Mouse (Mus musculus) kidney, postnatal 0 days (tissue): ENCODE measurements around the gene Spag7. TPM values are rescaled to one million over a fixed set of nuclear protein-coding genes. Genes with fewer than 3 reads are reported as not detected.
A peak's percentile ranks its signal among the peaks of the same experiment; 100 is the strongest.

Source experiments
- ATAC-seq: fragments of 200-750 bp; cut with Nextera tagmentation; replicated peaks from 2 replicates; pipeline ENCODE4 v1.8.0; 2017; ENCODE audit warnings: low read depth, moderate number of reproducible peaks, moderate TSS enrichment, moderate library complexity; ENCODE audit not compliant: low FRiP score
- DNase-seq: peaks from one replicate; pipeline ENCODE4 v3.0.0-alpha.2; 2016; ENCODE audit warnings: low spot score
- H3K27ac ChIP-seq: fragments of 300-500 bp; sonication (generic); 2 replicates; pipeline ENCODE4 v1.5.1; 2014; ENCODE audit warnings: mild to moderate bottlenecking
- H3K27me3 ChIP-seq: fragments of 300-500 bp; sonication (generic); 2 replicates; pipeline ENCODE4 v1.6.1; 2014; ENCODE audit warnings: low read length, mixed read lengths; ENCODE audit not compliant: insufficient read depth
- H3K36me3 ChIP-seq: fragments of 300-500 bp; sonication (generic); 2 replicates; pipeline ENCODE4 v1.6.1; 2014; ENCODE audit warnings: low read length, mixed read lengths; ENCODE audit not compliant: insufficient read depth
- H3K4me1 ChIP-seq: fragments of 300-500 bp; sonication (generic); replicated peaks from 2 replicates; pipeline ENCODE4 v1.6.1; 2014; ENCODE audit warnings: antibody characterized with exemption, low read length, mixed read lengths; ENCODE audit not compliant: insufficient read depth
- H3K4me2 ChIP-seq: fragments of 300-500 bp; sonication (generic); 2 replicates; pipeline ENCODE4 v1.6.1; 2014; ENCODE audit warnings: mild to moderate bottlenecking, low read length, moderate library complexity, mixed read lengths
- H3K4me3 ChIP-seq: fragments of 300-500 bp; sonication (generic); replicated peaks from 2 replicates; pipeline ENCODE4 v1.5.1; 2014; ENCODE audit warnings: low read depth, low read length
- H3K9ac ChIP-seq: fragments of 300-500 bp; sonication (generic); 2 replicates; pipeline ENCODE4 v1.6.1; 2014; ENCODE audit warnings: low read depth, low read length
- H3K9me3 ChIP-seq: fragments of 300-500 bp; sonication (generic); replicated peaks from 2 replicates; pipeline ENCODE4 v1.6.1; 2016; ENCODE audit warnings: low read length, inconsistent platforms, mixed read lengths
- CTCF ChIP-seq: IDR thresholded peaks from 2 replicates; pipeline ENCODE4 v1.5.1; 2016; ENCODE audit warnings: antibody characterized with exemption, low read depth, mild to moderate bottlenecking, moderate library complexity
- WGBS: fragments of 180-500 bp; shearing (Covaris S2); extraction: QIAGEN DNeasy Blood & Tissue Kit; methylation state at CpG from one replicate; pipeline ENCODE4 v1.1.7; 2014; 5-methylcytosine and 5-hydroxymethylcytosine counted together
- polyA plus RNA-seq: library from polyadenylated mRNA; unstranded; fragments of >200 nt; fragmentation: Nextera tagmentation; extraction: Ambion mirVana; gene quantifications from 2 replicates; pipeline ENCODE4 v1.2.1, GENCODE M21; 2015

Spag7 gene
- polyA plus RNA-seq, 1 experiment from 2014 or later, result 91.5 TPM

DNA sequence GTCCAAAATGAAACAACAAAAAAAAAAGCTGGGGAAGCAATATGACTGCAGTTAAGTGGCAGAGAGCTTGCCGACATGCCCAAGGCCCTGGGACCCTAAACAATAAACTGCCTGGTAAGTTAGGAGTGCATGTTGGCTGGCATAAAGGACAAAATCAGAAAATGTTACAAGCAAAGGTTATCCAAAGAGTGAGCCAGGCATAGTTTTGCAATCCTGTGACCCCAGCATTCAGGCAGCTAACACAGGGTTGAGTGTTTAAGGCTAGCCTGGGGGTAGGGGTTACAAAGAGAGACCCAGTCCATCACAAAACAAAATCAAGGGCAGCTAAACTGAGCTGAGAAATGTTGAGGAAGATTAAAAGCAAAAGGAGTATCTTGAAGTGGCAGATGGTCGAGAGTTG is 29.8 kb upstream of the Spag7 start:
- Histone ChIP-seq H3K9me3 (no peaks in the 10 kb centered on the region), H3K4me2 (no peak overlapping the region), H3K27me3 (no peaks in the 10 kb centered on the region), H3K4me1 (peaks cover 14% of the 10 kb centered on the region), H3K4me3 (no peak overlapping the region), H3K36me3 (no peaks in the 10 kb centered on the region), H3K27ac (no peak overlapping the region), H3K9ac (no peak overlapping the region)
- DNase-seq (no peak), ATAC-seq (no peak)
- 77% methylated on average over 2 of the region's 2 CpGs for WGBS
- no peak for TF ChIP-seq CTCF

DNA sequence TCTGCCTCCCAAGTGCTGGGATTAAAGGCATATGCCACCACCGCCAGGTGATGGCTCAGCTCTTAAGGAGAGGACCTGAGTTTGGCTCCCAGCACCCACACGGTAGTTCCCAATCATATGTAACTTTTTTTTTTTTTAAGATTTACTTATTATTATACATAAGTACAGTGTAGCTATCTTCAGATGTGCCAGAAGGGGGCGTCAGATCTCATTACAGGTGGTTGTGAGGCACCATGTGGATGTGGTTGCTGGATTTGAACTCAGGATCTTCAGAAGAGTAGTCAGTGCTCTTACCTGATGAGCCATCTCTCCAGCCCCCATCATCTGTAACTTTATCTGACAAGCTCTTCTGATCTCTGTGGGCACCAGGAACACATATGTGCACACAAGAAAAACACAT is 28.2 kb upstream of the Spag7 start:
- no peaks in the 10 kb centered on the region for H3K27me3 ChIP-seq
- WGBS, result 77% methylated on average over 3 of the region's 3 CpGs
- no peak overlapping the region for H3K4me3 ChIP-seq
- H3K4me2 ChIP-seq, result no peak overlapping the region
- ATAC-seq, result no peak
- TF ChIP-seq CTCF, result peak; percentile 25; the same call in 1 of the 2 replicates
- no peak overlapping the region for H3K9ac ChIP-seq
- H3K27ac ChIP-seq, result no peak overlapping the region
- H3K9me3 ChIP-seq, result no peaks in the 10 kb centered on the region
- DNase-seq, result no peak
- peaks cover 14% of the 10 kb centered on the region for H3K4me1 ChIP-seq
- H3K36me3 ChIP-seq, result no peaks in the 10 kb centered on the region

DNA sequence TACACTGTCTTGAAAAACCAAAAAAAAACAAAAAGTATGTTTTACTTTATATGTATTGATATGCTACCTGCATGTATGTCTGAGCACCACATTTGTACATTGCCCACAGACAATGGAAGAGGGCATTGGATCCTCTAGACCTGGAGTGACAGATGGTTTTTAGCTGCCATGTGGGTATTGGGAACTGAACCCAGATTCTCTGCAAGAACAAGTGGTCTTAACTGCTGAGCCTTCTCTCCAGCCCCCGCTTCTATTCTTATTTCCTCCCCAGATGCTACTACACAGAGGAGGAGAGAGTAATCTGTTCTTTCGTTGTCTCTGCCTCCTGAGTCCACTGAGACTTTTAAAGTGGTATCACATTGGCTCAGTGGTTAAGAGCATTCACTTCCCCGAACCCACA is 24.3 kb upstream of the Spag7 start:
- Histone ChIP-seq H3K4me3 (no peak overlapping the region), H3K9ac (no peak overlapping the region), H3K9me3 (no peaks in the 10 kb centered on the region), H3K36me3 (no peaks in the 10 kb centered on the region), H3K27ac (no peak overlapping the region), H3K4me2 (no peak overlapping the region), H3K4me1 (peaks cover 6% of the 10 kb centered on the region; the same call in 1 of the 2 replicates), H3K27me3 (no peaks in the 10 kb centered on the region)
- whole genome bisulfite sequencing, result 74% methylated on average over 3 of the region's 3 CpGs
- no peak for TF ChIP-seq CTCF
- no peak for ATAC-seq
- no peak for DNase-seq

DNA sequence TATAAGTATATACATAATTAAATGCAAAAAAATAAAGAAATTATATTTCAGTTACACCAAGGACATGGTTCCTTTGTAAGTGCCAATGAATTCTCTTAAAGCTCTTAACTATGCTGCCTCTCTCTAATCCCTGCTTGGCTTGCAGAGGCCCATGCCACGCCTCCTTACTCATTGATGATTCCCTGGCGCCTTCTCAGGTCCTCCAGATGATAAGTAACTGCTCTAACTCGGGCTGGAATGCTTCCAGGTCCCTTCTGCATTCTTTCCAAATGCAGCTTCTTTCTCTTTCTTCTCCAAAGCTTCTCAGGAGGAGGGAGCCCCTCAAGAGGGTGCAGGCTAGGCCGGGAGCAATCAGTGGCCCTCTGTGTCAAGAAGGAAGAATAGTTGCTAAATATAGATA is 20.4 kb upstream of the Spag7 start:
- Histone ChIP-seq H3K9ac (no peak overlapping the region), H3K27me3 (no peaks in the 10 kb centered on the region), H3K4me3 (no peak overlapping the region), H3K36me3 (peaks cover 3% of the 10 kb centered on the region), H3K4me1 (peaks cover 14% of the 10 kb centered on the region; the same call in 1 of the 2 replicates), H3K27ac (no peak overlapping the region), H3K4me2 (no peak overlapping the region), H3K9me3 (no peaks in the 10 kb centered on the region)
- DNase-seq (no peak), ATAC-seq (no peak)
- TF ChIP-seq CTCF, result no peak
- 64% methylated on average over 4 of the region's 4 CpGs for WGBS

DNA sequence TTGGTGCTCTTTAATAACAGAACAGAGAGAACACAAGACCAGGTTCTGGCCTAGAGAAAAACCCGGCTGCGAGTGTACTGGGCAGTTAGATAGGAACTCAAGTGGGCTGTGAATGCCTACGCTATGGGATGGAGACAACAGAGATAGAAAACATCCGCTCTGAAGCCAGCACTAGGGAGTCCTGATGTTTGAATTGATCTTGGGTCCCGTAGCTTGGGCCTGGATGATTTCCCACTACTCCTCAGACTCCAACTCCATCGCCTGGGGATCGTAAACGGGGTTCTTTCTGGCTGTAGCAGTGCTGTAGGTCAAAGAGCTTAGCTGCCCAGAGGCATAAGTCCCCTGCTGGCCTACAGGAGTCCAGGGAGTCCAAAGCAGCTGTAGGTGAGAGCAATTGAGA is 19.2 kb upstream of the Spag7 start:
- DNase-seq, result no peak
- WGBS, result 16% methylated on average over 8 of the region's 8 CpGs
- ATAC-seq, result no peak

DNA sequence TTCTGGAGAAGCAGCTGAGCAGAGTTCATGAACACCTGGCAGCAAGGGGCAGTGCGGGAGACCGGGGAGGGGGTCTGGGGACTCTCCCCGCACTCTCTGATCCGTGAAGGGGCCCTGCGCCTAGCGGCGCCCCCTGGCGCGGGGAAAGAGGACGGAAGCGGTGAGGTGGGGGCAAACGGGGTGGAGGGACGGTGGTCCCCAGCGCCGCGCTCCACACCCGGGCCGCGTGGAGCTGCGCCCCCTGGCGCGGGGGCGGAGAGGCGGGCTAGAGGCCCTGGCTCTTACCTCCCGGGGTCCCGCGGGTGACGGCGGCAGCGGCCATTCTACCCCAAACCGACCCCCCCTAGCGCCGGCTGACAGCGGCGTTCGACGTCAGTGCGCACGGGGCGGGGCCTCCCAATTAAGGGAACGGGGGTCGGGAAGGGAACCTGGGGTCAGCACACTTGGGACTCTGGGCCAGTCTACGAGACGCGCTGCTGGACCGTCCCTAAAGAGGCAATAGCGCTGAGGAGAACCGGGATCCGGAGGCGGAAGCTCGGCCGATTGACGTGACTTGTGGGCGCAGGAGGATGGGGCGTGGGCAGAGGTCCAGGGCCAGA is 18.5 kb upstream of the Spag7 start, which contains the start of gene Camta2:
Camta2 (minus strand) TSS at position 505 of the 599 bp plus-strand sequence.
- H3K4me1 ChIP-seq, result peaks cover 14% of the 10 kb centered on the region; the same call in 1 of the 2 replicates
- peak within 1 kb of the TSS; percentile 75 for H3K4me2 ChIP-seq
- no peaks in the 10 kb centered on the region for H3K27me3 ChIP-seq
- peak within 1 kb of the TSS; percentile 70 for H3K4me3 ChIP-seq
- no peaks in the 10 kb centered on the region for H3K9me3 ChIP-seq
- peak; percentile 63 for TF ChIP-seq CTCF
- DNase-seq (peak; percentile 92), ATAC-seq (peak; percentile 81)
- under 1% methylated on average over 46 of the region's 55 CpGs for WGBS
- peaks cover 17% of the 10 kb centered on the region for H3K36me3 ChIP-seq
- peak within 1 kb of the TSS; percentile 71 for H3K9ac ChIP-seq
- H3K27ac ChIP-seq, result peak within 1 kb of the TSS; percentile 85

More for the DNA sequence above, 19.2 kb upstream of the Spag7 start:
- H3K36me3 ChIP-seq, result peaks cover 10% of the 10 kb centered on the region
- H3K27ac ChIP-seq, result peak overlapping the region; percentile 85
- H3K4me2 ChIP-seq, result peak overlapping the region; percentile 75
- peak overlapping the region; percentile 70 for H3K4me3 ChIP-seq
- peak overlapping the region; percentile 71 for H3K9ac ChIP-seq
- H3K9me3 ChIP-seq, result no peaks in the 10 kb centered on the region
- TF ChIP-seq CTCF, result no peak; the same call in 1 of the 2 replicates
- peaks cover 14% of the 10 kb centered on the region; the same call in 1 of the 2 replicates for H3K4me1 ChIP-seq
- no peaks in the 10 kb centered on the region for H3K27me3 ChIP-seq
